Mouse (Mus musculus) C2C12 (cell line): Measurements from ENCODE around the gene Crtam.

Experiments
- CTCF ChIP-seq: IDR thresholded peaks from one replicate; pipeline ENCODE4 v1.5.1; 2011; ENCODE audit not compliant: control insufficient read depth, insufficient read depth, insufficient read length
- MYOD1 ChIP-seq: IDR thresholded peaks from one replicate; pipeline ENCODE4 v1.6.1; 2011; ENCODE audit warnings: low read depth; ENCODE audit not compliant: control insufficient read depth, insufficient read length

DNA sequence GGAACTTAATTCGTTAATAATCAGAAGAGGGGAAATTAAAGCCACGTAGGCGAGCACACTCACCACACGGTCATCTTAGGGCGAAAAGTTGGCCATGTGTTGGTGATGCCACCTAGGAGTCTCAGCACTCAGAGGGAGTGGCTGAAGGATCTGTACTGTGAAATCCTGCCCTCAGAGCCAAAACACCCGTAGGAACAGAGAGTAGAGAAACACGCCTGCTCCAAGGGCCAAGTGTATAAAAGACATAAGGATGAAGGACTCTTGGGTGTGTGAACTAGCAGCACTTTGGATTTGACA, 40.1 kb downstream of the Crtam start:
- no peak for TF ChIP-seq CTCF
- TF ChIP-seq MYOD1 = no peak
